Mouse (Mus musculus) ZHBTc4 (cell line): ENCODE measurements at regions not wholly inside any gene's neighbourhood (a gene's known extent, or its start where the extent isn't known, plus 50 kb on each side); places are given as distances from the start of the nearest gene placed in this dataset.

Source experiments
- DNase-seq: peaks from one replicate; pipeline ENCODE4 v3.0.0-alpha.2; 2011; ENCODE audit warnings: low read depth, low spot score

- DNase-seq: peak; percentile 85
Measured at GRCm38 (mm10) chr3:56302346-56303185, 119.1 kb upstream of the Nbea start.

GRCm38 (mm10) chr3:56300769-56301168, 117.3 kb upstream of the Nbea start:
- no peak for DNase-seq

GRCm38 (mm10) chr3:56295578-56295977, 112.1 kb upstream of the Nbea start:
- DNase-seq: no peak

- no peak for DNase-seq
Measured at GRCm38 (mm10) chr3:56281507-56281906, 98.0 kb upstream of the Nbea start.

GRCm38 (mm10) chr3:56280330-56280957, 96.9 kb upstream of the Nbea start:
- DNase-seq: no peak

GRCm38 (mm10) chr3:56272587-56272986, 89.1 kb upstream of the Nbea start:
- no peak for DNase-seq

- no peak for DNase-seq
Measured at GRCm38 (mm10) chr3:56270241-56270830, 86.8 kb upstream of the Nbea start.

GRCm38 (mm10) chr3:56261800-56262561, 78.5 kb upstream of the Nbea start:
- DNase-seq: no peak

GRCm38 (mm10) chr3:56256271-56256670, 72.8 kb upstream of the Nbea start:
- no peak for DNase-seq

- DNase-seq: no peak
Measured at GRCm38 (mm10) chr3:56244370-56244769, 60.9 kb upstream of the Nbea start.

GRCm38 (mm10) chr3:56238228-56238627, 54.7 kb upstream of the Nbea start:
- DNase-seq: no peak

- no peak for DNase-seq
Measured at GRCm38 (mm10) chr3:56236163-56236562, 52.7 kb upstream of the Nbea start.
